In the genomic region with DNA sequence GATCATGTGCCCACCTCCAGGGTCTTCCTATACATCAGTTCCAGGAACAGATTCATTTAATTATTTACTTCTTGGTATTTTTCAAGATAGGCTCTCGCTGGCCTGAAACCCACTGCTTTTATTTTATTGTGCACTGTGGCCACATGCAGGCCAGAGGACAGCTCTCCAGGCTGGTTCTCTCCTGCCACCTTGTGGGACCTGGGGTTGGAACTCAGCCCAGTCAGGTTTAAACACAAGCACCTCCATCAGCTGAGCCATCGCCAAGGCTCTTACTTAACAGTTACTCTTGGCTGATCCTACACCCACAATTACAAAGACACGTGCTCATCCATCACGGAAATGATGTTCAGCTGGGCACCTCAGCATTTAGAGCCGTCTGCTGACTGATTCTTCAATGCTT, we compare ENCODE assay signal across 10 mouse cellular contexts. TPM values are rescaled to one million over a fixed set of nuclear protein-coding genes. Genes with fewer than 3 reads are reported as not detected.
DNase-seq lines count a peak whose midpoint lies in the region; ATAC-seq and TF ChIP-seq lines count a peak whose summit lies in the region.
"Had no signal": no experiment of that assay in that cellular context is flagged by ENCODE, and none has a peak within 500 bp of the region (broad histone marks: within the 10 kb centered on the region; RNA-seq: fewer than 3 reads in every experiment).

No protein-coding gene starts in this region.

- no peaks in the 10 kb centered on the region for H3K27me3 ChIP-seq in heart, embryonic 11.5 days (ENCODE audit: control insufficient read depth, insufficient read depth, low read length)
- H3K27me3 ChIP-seq in ES-Bruce4 (ENCODE audit: control insufficient read depth, insufficient read depth, low read length, poor library complexity, severe bottlenecking): no peaks in the 10 kb centered on the region
- no peaks in the 10 kb centered on the region for H3K27me3 ChIP-seq in hindbrain, embryonic 12.5 days
- H3K27me3 ChIP-seq: heart, embryonic 15.5 days had no signal

- H3K4me1 ChIP-seq in heart, embryonic 11.5 days (ENCODE audit: control insufficient read depth, insufficient read depth, low read length): no peaks in the 10 kb centered on the region
- no peaks in the 10 kb centered on the region for H3K4me1 ChIP-seq in ES-Bruce4 (ENCODE audit: control insufficient read depth, insufficient read depth, low read length)
- H3K4me1 ChIP-seq in hindbrain, embryonic 12.5 days: no peaks in the 10 kb centered on the region

- TF ChIP-seq CTCF in ES-Bruce4 (IDR thresholded peaks at IDR 0.05; ENCODE audit: low read depth, low read length): peak; percentile 94

- no peak overlapping the region for H3K9ac ChIP-seq in heart, embryonic 11.5 days (ENCODE audit: low read depth, low read length)
- H3K9ac ChIP-seq in ES-Bruce4 (ENCODE audit: low read depth, poor library complexity, severe bottlenecking): no peak overlapping the region
- H3K9ac ChIP-seq in hindbrain, embryonic 12.5 days: no peak overlapping the region
- H3K9ac ChIP-seq: heart, embryonic 15.5 days had no signal

- no peak for ATAC-seq in heart, embryonic 11.5 days (replicated peaks; ENCODE audit: insufficient number of reproducible peaks, low FRiP score, low TSS enrichment)
- no peak for ATAC-seq in erythroblast, adult 5-6 weeks (replicated peaks; ENCODE audit: low FRiP score, poor library complexity, severe bottlenecking)
- ATAC-seq in hindbrain, embryonic 12.5 days (ENCODE audit: low FRiP score): no peak

- no peak overlapping the region for H3K27ac ChIP-seq in heart, embryonic 11.5 days (ENCODE audit: low read depth, low read length)
- H3K27ac ChIP-seq in ES-Bruce4 (ENCODE audit: insufficient read depth, low read length): no peak overlapping the region
- H3K27ac ChIP-seq in hindbrain, embryonic 12.5 days: no peak overlapping the region
- H3K27ac ChIP-seq: heart, embryonic 15.5 days had no signal

- H3K4me3 ChIP-seq in heart, embryonic 11.5 days (ENCODE audit: low read depth, low read length): no peak overlapping the region
- H3K4me3 ChIP-seq in ES-Bruce4 (ENCODE audit: low read depth, low read length): no peak overlapping the region
- no peak overlapping the region for H3K4me3 ChIP-seq in hindbrain, embryonic 12.5 days
- H3K4me3 ChIP-seq: heart, embryonic 15.5 days had no signal

- no peaks in the 10 kb centered on the region for H3K9me3 ChIP-seq in heart, embryonic 11.5 days (replicated peaks; ENCODE audit: control insufficient read depth, low read length)
- no peaks in the 10 kb centered on the region for H3K9me3 ChIP-seq in ES-Bruce4 (replicated peaks; ENCODE audit: control insufficient read depth, insufficient read depth, low read length, poor library complexity, severe bottlenecking)
- no peaks in the 10 kb centered on the region for H3K9me3 ChIP-seq in hindbrain, embryonic 12.5 days (replicated peaks)
- H3K9me3 ChIP-seq: G1E; heart, embryonic 15.5 days had no signal

- no peak for TF ChIP-seq POLR2A in ES-Bruce4 (IDR thresholded peaks at IDR 0.05; ENCODE audit: insufficient read depth, low read length)

- TF ChIP-seq EP300 in ES-Bruce4 (IDR thresholded peaks at IDR 0.05; ENCODE audit: insufficient read depth, low read depth, low read length): no peak

- H3K36me3 ChIP-seq in heart, embryonic 11.5 days (ENCODE audit: control insufficient read depth, insufficient read depth, low read length): no peaks in the 10 kb centered on the region
- H3K36me3 ChIP-seq in ES-Bruce4 (ENCODE audit: control insufficient read depth, insufficient read depth, low read length, poor library complexity, severe bottlenecking): no peaks in the 10 kb centered on the region
- H3K36me3 ChIP-seq in hindbrain, embryonic 12.5 days: no peaks in the 10 kb centered on the region
- H3K36me3 ChIP-seq: heart, embryonic 15.5 days had no signal

- peak; percentile 94 for DNase-seq in heart, adult 11 months
- peak; percentile 70 for DNase-seq in cerebellum, adult 9-11 months
- peak; percentile 69 to 80 for DNase-seq in kidney, postnatal 4 days
- DNase-seq in yolk sac, embryonic 10.5 days (ENCODE audit: low spot score): peak; percentile 51

- H3K4me2 ChIP-seq in heart, embryonic 11.5 days: no peak overlapping the region
- H3K4me2 ChIP-seq in hindbrain, embryonic 12.5 days (replicated peaks): no peak overlapping the region
- H3K4me2 ChIP-seq: heart, embryonic 15.5 days had no signal

- 46% methylated on average over 5 of the region's 5 CpGs for WGBS in heart, embryonic 11.5 days (ENCODE audit: insufficient replicate concordance)
- 60% methylated on average over 5 of the region's 5 CpGs for WGBS in hindbrain, embryonic 12.5 days

RNA-seq across cellular contexts. Expression of a gene that starts 13.6 kb away (rescaled TPM):
- polyA plus RNA-seq in heart, embryonic 11.5 days (2014; fragmentation: Nextera tagmentation; extraction: Ambion mirVana): not detected in 2 replicates
- not detected in 2 replicates for polyA plus RNA-seq in ES-Bruce4 (2011; ENCODE audit: insufficient read depth, insufficient read length, low read depth, missing spikeins)
- total RNA-seq in erythroblast, adult 5-6 weeks (2015; ENCODE audit: low replicate concordance): not detected in 2 replicates
- total RNA-seq in erythroblast, adult 5-6 weeks (2017; ENCODE audit: low replicate concordance): 0.42 TPM in 1 of 2 replicates, not detected in the other
- 0.17 and 0.22 TPM in 2 replicates for polyA plus RNA-seq in hindbrain, embryonic 12.5 days (2016; fragmentation: Nextera tagmentation; extraction: Ambion mirVana)
- polyA plus RNA-seq: G1E; heart, embryonic 15.5 days had no signal

RNA-seq across cellular contexts. Expression of a gene that starts 17.2 kb away (rescaled TPM):
- 2.5 and 2.7 TPM in 2 replicates for polyA plus RNA-seq in heart, embryonic 11.5 days (2014; fragmentation: Nextera tagmentation; extraction: Ambion mirVana)
- 9.7 and 11.5 TPM in 2 replicates for polyA plus RNA-seq in ES-Bruce4 (2011; ENCODE audit: insufficient read depth, insufficient read length, low read depth, missing spikeins)
- total RNA-seq in erythroblast, adult 5-6 weeks (2015; ENCODE audit: low replicate concordance): 95.7 and 125 TPM in 2 replicates
- total RNA-seq in erythroblast, adult 5-6 weeks (2017; ENCODE audit: low replicate concordance): 255 and 340 TPM in 2 replicates
- polyA plus RNA-seq in hindbrain, embryonic 12.5 days (2016; fragmentation: Nextera tagmentation; extraction: Ambion mirVana): 3.9 and 4.8 TPM in 2 replicates

RNA-seq across cellular contexts. Expression of a gene that starts 31.8 kb away (rescaled TPM):
- not detected in 2 replicates for polyA plus RNA-seq in heart, embryonic 11.5 days (2014; fragmentation: Nextera tagmentation; extraction: Ambion mirVana)
- not detected in 2 replicates for polyA plus RNA-seq in ES-Bruce4 (2011; ENCODE audit: insufficient read depth, insufficient read length, low read depth, missing spikeins)
- total RNA-seq in erythroblast, adult 5-6 weeks (2015; ENCODE audit: low replicate concordance): not detected in 2 replicates
- total RNA-seq in erythroblast, adult 5-6 weeks (2017; ENCODE audit: low replicate concordance): not detected in 2 replicates
- 0.16 TPM in 1 of 2 replicates, not detected in the other for polyA plus RNA-seq in hindbrain, embryonic 12.5 days (2016; fragmentation: Nextera tagmentation; extraction: Ambion mirVana)
- total RNA-seq: G1E had no signal
- polyA plus RNA-seq: heart, embryonic 15.5 days had no signal

RNA-seq across cellular contexts. Expression of a gene that starts 31.9 kb away (rescaled TPM):
- polyA plus RNA-seq in heart, embryonic 11.5 days (2014; fragmentation: Nextera tagmentation; extraction: Ambion mirVana): not detected in 2 replicates
- not detected in 2 replicates for polyA plus RNA-seq in ES-Bruce4 (2011; ENCODE audit: insufficient read depth, insufficient read length, low read depth, missing spikeins)
- not detected in 2 replicates for total RNA-seq in erythroblast, adult 5-6 weeks (2015; ENCODE audit: low replicate concordance)
- total RNA-seq in erythroblast, adult 5-6 weeks (2017; ENCODE audit: low replicate concordance): 0.56 TPM in 1 of 2 replicates, not detected in the other
- not detected in 2 replicates for polyA plus RNA-seq in hindbrain, embryonic 12.5 days (2016; fragmentation: Nextera tagmentation; extraction: Ambion mirVana)
- polyA plus RNA-seq: heart, embryonic 15.5 days had no signal

RNA-seq across cellular contexts. Expression of a gene that starts 40.5 kb away (rescaled TPM):
- polyA plus RNA-seq in heart, embryonic 11.5 days (2014; fragmentation: Nextera tagmentation; extraction: Ambion mirVana): not detected in 2 replicates
- polyA plus RNA-seq in ES-Bruce4 (2011; ENCODE audit: insufficient read depth, insufficient read length, low read depth, missing spikeins): 3.2 and 4.1 TPM in 2 replicates
- not detected in 2 replicates for total RNA-seq in erythroblast, adult 5-6 weeks (2015; ENCODE audit: low replicate concordance)
- total RNA-seq in erythroblast, adult 5-6 weeks (2017; ENCODE audit: low replicate concordance): not detected in 2 replicates
- not detected in 2 replicates for polyA plus RNA-seq in hindbrain, embryonic 12.5 days (2016; fragmentation: Nextera tagmentation; extraction: Ambion mirVana)
- total RNA-seq: G1E had no signal
- polyA plus RNA-seq: G1E; heart, embryonic 15.5 days had no signal
